Mouse (Mus musculus) ovary, adult 2 months (tissue): ENCODE data around the gene Sfxn2. TPM values are rescaled to one million over a fixed set of nuclear protein-coding genes. Genes with fewer than 3 reads are reported as not detected.

Source experiments
- polyA plus RNA-seq: library from polyadenylated mRNA; depleted of rRNA; stranded (reverse); fragments of >200 nt; gene quantifications from 2 replicates; pipeline ENCODE4 v1.2.3, GENCODE M21; 2012; rRNA removed

Gene Sfxn2
- 8.1 and 9.3 TPM in 2 replicates for polyA plus RNA-seq

GRCm38 (mm10) chr19:46572951-46573937 lies at the start of gene Sfxn2, which contains the start of gene Arl3:
Gene Sfxn2, plus strand, starts transcription at chr19:46573365.
Gene Arl3, minus strand, starts transcription at chr19:46573198.

GRCm38 (mm10) chr19:46598720-46599252 lies 25.6 kb downstream of the Sfxn2 start, which contains the start of gene Wbp1l:
Gene Wbp1l, plus strand, starts transcription at chr19:46599084.

Other genes with a start within 250 kb of the Sfxn2 start
- 127 and 146 TPM in 2 replicates for gene Psd, start 246.2 kb upstream of the Sfxn2 start, polyA plus RNA-seq
- gene Fbxl15, start 245.2 kb upstream of the Sfxn2 start, polyA plus RNA-seq, result 44.4 and 50.7 TPM in 2 replicates
- 86.4 and 109 TPM in 2 replicates for gene Cuedc2, start 234.7 kb upstream of the Sfxn2 start, polyA plus RNA-seq
- gene Mfsd13a, start 232.2 kb upstream of the Sfxn2 start, polyA plus RNA-seq, result 54.2 and 72.7 TPM in 2 replicates
- 15.3 and 23.6 TPM in 2 replicates for gene 2310034G01Rik, start 223.1 kb upstream of the Sfxn2 start, polyA plus RNA-seq
- gene Actr1a, start 177.6 kb upstream of the Sfxn2 start, polyA plus RNA-seq, result 79.7 and 86.6 TPM in 2 replicates
- 33.3 and 37.1 TPM in 2 replicates for gene Sufu, start 176.5 kb upstream of the Sfxn2 start, polyA plus RNA-seq
- gene Trim8, start 71.7 kb upstream of the Sfxn2 start, polyA plus RNA-seq, result 113 and 125 TPM in 2 replicates
- 17.9 and 22.2 TPM in 2 replicates for gene Arl3, start 167 bp upstream of the Sfxn2 start, polyA plus RNA-seq
- gene Wbp1l, start 25.7 kb downstream of the Sfxn2 start, polyA plus RNA-seq, result 64.5 and 85.6 TPM in 2 replicates
- gene Cyp17a1, start 99.8 kb downstream of the Sfxn2 start, polyA plus RNA-seq, result 208 and 263 TPM in 2 replicates
- gene Borcs7, start 116.5 kb downstream of the Sfxn2 start, polyA plus RNA-seq, result 4.4 and 4.8 TPM in 2 replicates
- gene As3mt, start 134.1 kb downstream of the Sfxn2 start, polyA plus RNA-seq, result 7.3 and 9.9 TPM in 2 replicates
- 32.5 and 37.0 TPM in 2 replicates for gene Cnnm2, start 188.2 kb downstream of the Sfxn2 start, polyA plus RNA-seq